Mouse (Mus musculus): ENCODE results near the gene Dr1. TPM values are rescaled to one million over a fixed set of nuclear protein-coding genes. Genes with fewer than 3 reads are reported as not detected.
"Not testable (repeated sequence)": the region's sequence is repeated elsewhere in the genome, so short reads cannot be mapped to it uniquely, and the experiment has no call there.

Dr1 gene
- polyA plus RNA-seq, 1 experiment = 13.0 TPM

DNA sequence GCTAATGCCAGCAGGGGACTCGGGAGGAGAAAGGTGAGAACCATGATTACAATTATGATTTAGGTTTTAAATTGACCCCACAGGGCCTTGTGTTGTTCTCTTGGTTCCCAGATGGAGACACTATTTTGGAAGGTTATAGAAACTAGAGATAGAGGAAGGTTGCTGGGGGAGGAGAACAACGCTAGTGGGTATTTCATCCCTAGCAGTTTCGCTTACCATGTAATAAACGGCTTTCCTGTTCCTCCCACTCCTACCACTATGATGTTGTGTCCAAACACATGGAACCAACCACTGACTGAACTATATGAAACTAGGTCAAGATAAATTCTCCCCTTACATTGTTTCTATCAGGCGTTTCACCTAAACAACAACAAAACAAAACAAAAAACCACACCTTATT, 13.4 kb upstream of the Dr1 start:
- H3K36me3 ChIP-seq (ENCODE audit: control insufficient read depth, insufficient read depth) = no peaks in the 10 kb centered on the region
- H3K27me3 ChIP-seq (ENCODE audit: control insufficient read depth, insufficient read depth, insufficient read length) = no peaks in the 10 kb centered on the region
- H3ac ChIP-seq (ENCODE audit: control insufficient read depth, insufficient read length, low read depth) = no peak overlapping the region
- H3K79me2 ChIP-seq (ENCODE audit: control insufficient read depth, insufficient read depth) = no peaks in the 10 kb centered on the region
- no peaks in the 10 kb centered on the region for H3K79me3 ChIP-seq (ENCODE audit: low read depth)
- TF ChIP-seq MAX (IDR thresholded peaks at IDR 0.05) = no peak
- TF ChIP-seq MYOG (IDR thresholded peaks at IDR 0.05; ENCODE audit: control insufficient read depth, extremely low read depth, insufficient read length) = no peak
- no peak for TF ChIP-seq FOSL1 (IDR thresholded peaks at IDR 0.05; ENCODE audit: insufficient read depth, low read length, poor library complexity, severe bottlenecking)
- no peak for TF ChIP-seq CTCF (IDR thresholded peaks at IDR 0.05; ENCODE audit: control insufficient read depth, insufficient read depth, insufficient read length)
- no peak for TF ChIP-seq USF1 (IDR thresholded peaks at IDR 0.05; ENCODE audit: low read depth)
- TF ChIP-seq MYOD1 (IDR thresholded peaks at IDR 0.05; ENCODE audit: control insufficient read depth, insufficient read length, low read depth) = no peak
- TF ChIP-seq CEBPB (IDR thresholded peaks at IDR 0.05; ENCODE audit: low read depth) = no peak
- no peak overlapping the region for H3K4me3 ChIP-seq (ENCODE audit: insufficient read depth, poor library complexity, severe bottlenecking)

DNA sequence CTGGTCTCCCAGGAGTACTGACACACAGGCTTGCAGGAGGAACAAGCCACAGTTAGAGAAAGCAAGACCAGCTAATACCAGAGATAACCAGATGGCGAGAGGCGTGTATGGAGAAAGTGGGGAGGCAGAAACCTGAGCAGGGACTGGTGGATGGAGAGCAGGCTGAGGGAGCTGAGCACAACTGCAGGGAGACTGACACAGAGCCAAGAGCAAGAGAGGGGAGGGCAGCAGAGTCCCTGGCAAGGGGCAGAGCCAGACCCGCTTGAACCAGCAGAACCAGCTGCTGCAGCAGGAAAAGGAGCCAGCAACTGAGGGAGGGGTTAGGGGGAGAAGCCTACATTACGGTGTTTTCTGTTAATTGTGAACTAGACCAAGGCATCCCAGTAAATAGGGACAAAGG, 6.0 kb upstream of the Dr1 start:
- Histone ChIP-seq H3ac (ENCODE audit: control insufficient read depth, insufficient read length, low read depth) (no peak overlapping the region), H3K36me3 (ENCODE audit: control insufficient read depth, insufficient read depth) (no peaks in the 10 kb centered on the region), H3K79me3 (ENCODE audit: low read depth) (no peaks in the 10 kb centered on the region), H3K27me3 (ENCODE audit: control insufficient read depth, insufficient read depth, insufficient read length) (no peaks in the 10 kb centered on the region), H3K79me2 (ENCODE audit: control insufficient read depth, insufficient read depth) (no peaks in the 10 kb centered on the region), H3K4me3 (ENCODE audit: insufficient read depth, poor library complexity, severe bottlenecking) (no peak overlapping the region)
- TF ChIP-seq CEBPB (IDR thresholded peaks at IDR 0.05; ENCODE audit: low read depth) (no peak), MAX (IDR thresholded peaks at IDR 0.05) (no peak), FOSL1 (IDR thresholded peaks at IDR 0.05; ENCODE audit: insufficient read depth, low read length, poor library complexity, severe bottlenecking) (no peak), MYOD1 (IDR thresholded peaks at IDR 0.05; ENCODE audit: control insufficient read depth, insufficient read length, low read depth) (no peak), USF1 (IDR thresholded peaks at IDR 0.05; ENCODE audit: low read depth) (no peak), CTCF (IDR thresholded peaks at IDR 0.05; ENCODE audit: control insufficient read depth, insufficient read depth, insufficient read length) (no peak), MYOG (IDR thresholded peaks at IDR 0.05; ENCODE audit: control insufficient read depth, extremely low read depth, insufficient read length) (no peak)

DNA sequence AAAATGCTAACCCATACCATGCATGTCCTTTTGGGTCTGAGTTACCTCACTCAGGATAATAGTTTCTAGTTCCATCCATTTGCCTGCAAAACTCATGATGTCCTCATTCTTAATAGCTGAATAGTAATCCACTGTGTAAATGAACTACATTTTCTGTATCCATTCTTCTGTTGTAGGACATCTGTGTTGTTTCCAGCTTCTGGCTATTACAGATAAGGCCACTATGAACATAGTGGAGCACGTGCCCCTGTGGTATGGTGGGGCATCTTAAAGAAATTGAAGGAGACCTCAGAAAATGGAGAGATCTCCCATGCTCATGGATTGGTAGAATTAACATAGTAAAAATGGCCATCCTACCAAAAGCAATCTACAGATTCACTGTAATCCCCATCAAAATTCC, 4.9 kb upstream of the Dr1 start:
- not testable (repeated sequence) for H3K79me3 ChIP-seq (ENCODE audit: low read depth); H3K27me3 ChIP-seq (ENCODE audit: control insufficient read depth, insufficient read depth, insufficient read length); H3K4me3 ChIP-seq (ENCODE audit: insufficient read depth, poor library complexity, severe bottlenecking); H3K36me3 ChIP-seq (ENCODE audit: control insufficient read depth, insufficient read depth); H3K79me2 ChIP-seq (ENCODE audit: control insufficient read depth, insufficient read depth); H3ac ChIP-seq (ENCODE audit: control insufficient read depth, insufficient read length, low read depth)

GRCm38 (mm10) chr5:108266990-108267389, 1.7 kb upstream of the Dr1 start:
- no peak for TF ChIP-seq MYOD1 (IDR thresholded peaks at IDR 0.05; ENCODE audit: control insufficient read depth, insufficient read length, low read depth)
- no peak for TF ChIP-seq MYOG (IDR thresholded peaks at IDR 0.05; ENCODE audit: control insufficient read depth, extremely low read depth, insufficient read length)
- TF ChIP-seq CEBPB (IDR thresholded peaks at IDR 0.05; ENCODE audit: low read depth) = no peak
- TF ChIP-seq CTCF (IDR thresholded peaks at IDR 0.05; ENCODE audit: control insufficient read depth, insufficient read depth, insufficient read length) = no peak
- TF ChIP-seq FOSL1 (IDR thresholded peaks at IDR 0.05; ENCODE audit: insufficient read depth, low read length, poor library complexity, severe bottlenecking) = no peak
- TF ChIP-seq MAX (IDR thresholded peaks at IDR 0.05) = no peak
- peaks cover 33% of the 10 kb centered on the region for H3K79me2 ChIP-seq (ENCODE audit: control insufficient read depth, insufficient read depth)

DNA sequence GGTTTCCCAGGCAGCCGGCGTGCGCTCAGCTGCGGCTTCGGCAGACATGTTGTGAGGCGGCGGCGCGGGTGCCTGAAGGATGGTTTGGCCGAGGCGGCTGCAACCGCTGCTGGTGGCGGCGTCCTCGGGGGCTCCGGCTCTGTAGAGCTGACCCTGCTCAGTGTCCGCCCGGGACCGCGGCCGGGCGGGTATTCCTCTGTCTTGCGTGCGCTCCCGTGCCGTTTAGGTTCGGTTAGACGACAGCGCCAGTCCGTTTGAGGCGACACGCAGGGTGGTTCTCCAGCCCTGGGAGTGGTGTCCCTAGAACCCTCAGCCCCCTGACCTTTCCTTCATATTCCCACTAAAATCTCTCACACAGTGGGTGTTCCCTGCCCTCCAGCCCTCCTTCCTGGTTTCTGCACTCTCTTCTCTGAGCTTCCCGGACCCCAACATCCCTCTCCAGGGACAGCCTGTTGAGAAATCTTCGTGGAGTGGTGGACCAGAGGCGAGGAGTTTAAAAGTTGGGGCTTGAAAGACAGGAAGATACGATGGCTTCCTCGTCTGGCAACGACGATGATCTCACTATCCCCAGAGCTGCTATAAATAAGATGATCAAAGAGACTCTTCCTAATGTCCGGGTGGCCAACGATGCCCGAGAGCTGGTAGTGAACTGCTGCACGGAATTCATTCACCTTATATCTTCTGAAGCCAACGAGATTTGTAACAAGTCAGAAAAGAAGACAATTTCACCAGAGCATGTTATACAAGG, 540 bp downstream of the Dr1 start:
- no peaks in the 10 kb centered on the region for H3K27me3 ChIP-seq (ENCODE audit: control insufficient read depth, insufficient read depth, insufficient read length)
- peak overlapping the region; percentile 87 for H3K4me3 ChIP-seq (ENCODE audit: insufficient read depth, poor library complexity, severe bottlenecking)
- H3K79me2 ChIP-seq (ENCODE audit: control insufficient read depth, insufficient read depth) = peaks cover 55% of the 10 kb centered on the region
- peak overlapping the region; percentile 67 for H3ac ChIP-seq (ENCODE audit: control insufficient read depth, insufficient read length, low read depth)
- TF ChIP-seq MAX (IDR thresholded peaks at IDR 0.05) (no peak), FOSL1 (IDR thresholded peaks at IDR 0.05; ENCODE audit: insufficient read depth, low read length, poor library complexity, severe bottlenecking) (no peak), MYOD1 (IDR thresholded peaks at IDR 0.05; ENCODE audit: control insufficient read depth, insufficient read length, low read depth) (no peak), CTCF (IDR thresholded peaks at IDR 0.05; ENCODE audit: control insufficient read depth, insufficient read depth, insufficient read length) (no peak), MYOG (IDR thresholded peaks at IDR 0.05; ENCODE audit: control insufficient read depth, extremely low read depth, insufficient read length) (no peak), CEBPB (IDR thresholded peaks at IDR 0.05; ENCODE audit: low read depth) (no peak), USF1 (IDR thresholded peaks at IDR 0.05; ENCODE audit: low read depth) (no peak)
- peaks cover 44% of the 10 kb centered on the region for H3K79me3 ChIP-seq (ENCODE audit: low read depth)
- H3K36me3 ChIP-seq (ENCODE audit: control insufficient read depth, insufficient read depth) = peaks cover 25% of the 10 kb centered on the region

More at GRCm38 (mm10) chr5:108266990-108267389, 1.7 kb upstream of the Dr1 start:
- Histone ChIP-seq H3K27me3 (ENCODE audit: control insufficient read depth, insufficient read depth, insufficient read length) (no peaks in the 10 kb centered on the region), H3K4me3 (ENCODE audit: insufficient read depth, poor library complexity, severe bottlenecking) (no peak overlapping the region), H3K36me3 (ENCODE audit: control insufficient read depth, insufficient read depth) (peaks cover 4% of the 10 kb centered on the region), H3ac (ENCODE audit: control insufficient read depth, insufficient read length, low read depth) (no peak overlapping the region), H3K79me3 (ENCODE audit: low read depth) (peaks cover 28% of the 10 kb centered on the region)

DNA sequence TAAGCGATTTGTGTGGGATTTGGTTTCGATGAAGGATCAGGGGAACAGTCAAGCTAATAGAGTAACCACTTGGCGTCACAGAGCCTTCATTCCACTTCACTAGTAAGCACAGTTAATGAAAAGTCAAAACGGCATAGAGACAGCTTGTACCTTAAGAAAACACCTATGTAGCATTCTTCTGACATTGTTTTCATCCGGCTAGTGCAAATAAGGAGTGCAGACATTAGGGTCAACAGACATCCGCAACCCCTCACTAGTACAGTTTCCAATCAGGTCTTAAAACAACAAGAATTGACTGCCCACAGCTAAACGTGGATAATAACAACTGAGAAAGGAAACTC, 1.1 kb downstream of the Dr1 start:
- Histone ChIP-seq H3K36me3 (ENCODE audit: control insufficient read depth, insufficient read depth) (peaks cover 27% of the 10 kb centered on the region), H3K27me3 (ENCODE audit: control insufficient read depth, insufficient read depth, insufficient read length) (no peaks in the 10 kb centered on the region), H3ac (ENCODE audit: control insufficient read depth, insufficient read length, low read depth) (peak overlapping the region; percentile 67), H3K79me3 (ENCODE audit: low read depth) (peaks cover 44% of the 10 kb centered on the region), H3K79me2 (ENCODE audit: control insufficient read depth, insufficient read depth) (peaks cover 61% of the 10 kb centered on the region), H3K4me3 (ENCODE audit: insufficient read depth, poor library complexity, severe bottlenecking) (peak overlapping the region; percentile 87)
- TF ChIP-seq CEBPB (IDR thresholded peaks at IDR 0.05; ENCODE audit: low read depth) = no peak
- TF ChIP-seq FOSL1 (IDR thresholded peaks at IDR 0.05; ENCODE audit: insufficient read depth, low read length, poor library complexity, severe bottlenecking) = no peak
- no peak for TF ChIP-seq MYOG (IDR thresholded peaks at IDR 0.05; ENCODE audit: control insufficient read depth, extremely low read depth, insufficient read length)
- no peak for TF ChIP-seq USF1 (IDR thresholded peaks at IDR 0.05; ENCODE audit: low read depth)
- TF ChIP-seq MYOD1 (IDR thresholded peaks at IDR 0.05; ENCODE audit: control insufficient read depth, insufficient read length, low read depth) = no peak
- TF ChIP-seq MAX (IDR thresholded peaks at IDR 0.05) = no peak
- TF ChIP-seq CTCF (IDR thresholded peaks at IDR 0.05; ENCODE audit: control insufficient read depth, insufficient read depth, insufficient read length) = no peak

Data from C2C12 (cell line).